Mouse (Mus musculus): ENCODE data around the gene Aadacl3.

Aadacl3 gene

GRCm38 (mm10) chr4:144463656-144464055, at the start of gene Aadacl3:
Gene Aadacl3 (minus strand): TSS chr4:144463756.
- DNase-seq (ENCODE audit: low spot score in 2 of 2) = no peak

DNA sequence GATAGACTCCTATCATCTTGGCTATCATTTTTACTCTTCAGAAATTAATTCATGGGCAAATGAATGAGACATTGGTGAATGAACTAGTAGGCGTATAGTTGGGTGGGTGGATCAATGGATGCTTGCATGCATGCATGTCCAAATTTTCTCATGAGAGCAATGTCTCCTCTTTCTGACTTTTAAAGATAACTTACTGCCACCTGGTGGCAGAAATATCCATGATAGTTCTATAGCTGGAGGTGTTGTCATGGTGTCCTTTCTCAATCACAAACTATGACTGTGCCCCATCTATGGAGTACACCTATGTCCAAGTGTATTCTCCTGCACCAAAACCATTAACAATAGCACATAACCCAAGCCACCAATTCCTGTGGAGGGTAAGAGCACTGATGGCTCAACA, 43.0 kb upstream of the Aadacl3 start:
- no peak for DNase-seq (ENCODE audit: low spot score in 2 of 2)

- no peak for DNase-seq (ENCODE audit: low spot score in 2 of 2)
Observed at GRCm38 (mm10) chr4:144493331-144493730, 29.8 kb upstream of the Aadacl3 start.

DNA sequence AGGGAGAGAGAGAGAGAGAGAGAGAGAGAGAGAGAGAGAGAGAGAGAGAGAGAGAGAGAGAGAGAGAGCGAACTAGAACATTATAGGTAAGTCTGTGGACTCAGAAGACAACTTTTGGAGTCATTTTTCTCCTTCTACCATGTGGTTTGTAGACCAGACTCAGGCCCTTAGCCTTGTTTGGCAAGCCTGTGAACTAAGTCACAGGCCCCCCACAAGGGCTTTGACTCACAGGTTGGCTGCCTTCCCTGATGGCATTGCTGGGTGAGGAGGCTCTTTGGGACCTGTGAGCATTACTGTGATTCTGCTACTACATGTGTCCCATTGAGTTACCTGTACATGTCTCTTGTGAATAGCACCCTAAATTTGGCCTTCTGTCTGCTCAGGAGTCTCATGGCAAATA, 4.5 kb upstream of the Aadacl3 start:
- no peak for DNase-seq (ENCODE audit: low spot score in 2 of 2)

- DNase-seq (ENCODE audit: low spot score in 2 of 2) = no peak
Observed at GRCm38 (mm10) chr4:144465206-144465605, 1.6 kb upstream of the Aadacl3 start.

- DNase-seq (ENCODE audit: low spot score in 2 of 2) = no peak
Observed at GRCm38 (mm10) chr4:144453217-144453616, 10.3 kb downstream of the Aadacl3 start, which contains the start of gene Gm9944. Gene Gm9944 (minus strand): TSS chr4:144453317.

- DNase-seq (ENCODE audit: low spot score in 2 of 2) = no peak
Observed at GRCm38 (mm10) chr4:144448546-144448945, 15.0 kb downstream of the Aadacl3 start.

DNA sequence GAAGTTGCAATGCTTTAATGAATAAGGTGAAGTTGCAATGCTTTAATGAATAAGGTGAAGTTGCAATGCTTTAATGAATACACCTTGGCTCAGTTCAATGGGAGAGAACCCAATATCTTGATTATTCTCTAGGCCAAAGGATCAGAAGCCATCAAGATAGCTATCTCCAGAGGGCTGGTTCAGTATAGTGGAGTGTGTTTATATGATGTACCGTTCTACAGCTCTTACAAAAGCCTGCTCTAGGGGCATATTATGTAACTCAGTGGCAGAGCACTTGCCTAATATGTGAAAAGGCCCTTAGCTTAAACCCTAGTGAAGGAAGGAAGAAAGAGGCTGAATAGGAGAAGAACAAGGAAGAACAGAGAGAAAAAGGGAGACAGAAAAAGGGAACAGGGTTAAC, 22.0 kb downstream of the Aadacl3 start:
- DNase-seq (ENCODE audit: low spot score in 2 of 2) = no peak

DNA sequence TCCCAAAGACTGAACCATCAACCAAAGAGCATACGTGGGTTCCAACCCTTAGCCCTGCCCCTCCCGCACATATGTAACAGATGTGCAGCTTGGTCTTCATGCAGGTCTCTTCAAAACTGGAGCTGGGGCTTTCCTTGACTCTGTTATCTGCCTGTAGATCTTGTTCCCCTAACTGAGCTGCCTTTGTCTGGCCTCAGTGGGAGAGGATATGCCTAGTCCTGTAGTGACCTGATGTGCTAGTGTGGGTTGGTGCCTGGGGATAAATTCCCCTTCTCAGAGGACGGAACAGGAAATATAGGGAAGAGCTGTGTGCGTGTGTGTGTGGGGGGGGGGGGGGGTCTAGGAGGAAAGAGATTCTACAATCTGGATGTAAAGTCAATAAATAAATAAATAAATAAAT, 22.5 kb downstream of the Aadacl3 start:
- DNase-seq (ENCODE audit: low spot score in 2 of 2) = no peak

DNA sequence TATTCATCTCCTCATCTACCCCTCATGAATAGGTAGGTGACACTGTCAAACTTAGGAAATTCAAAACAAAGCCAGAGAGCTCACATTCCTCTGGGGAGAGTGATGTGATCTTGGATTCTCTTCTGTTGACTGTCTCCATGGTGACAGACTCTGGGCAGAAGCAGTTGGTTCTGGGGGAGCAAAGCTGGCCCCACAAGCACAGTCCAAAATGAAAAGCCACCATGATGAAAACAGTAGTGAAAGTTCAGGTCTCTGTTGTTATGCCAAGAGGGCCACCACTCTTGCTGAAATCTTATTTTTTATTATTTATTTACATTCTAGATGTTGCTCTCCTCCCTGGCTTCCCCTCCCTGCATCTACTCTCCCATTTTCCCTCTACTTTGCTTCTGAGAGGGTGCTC, 24.9 kb downstream of the Aadacl3 start, which contains the start of gene 1700012P22Rik:
Gene 1700012P22Rik, minus strand, starts transcription at position 101 of the 400 bp plus-strand sequence.
- DNase-seq (ENCODE audit: low spot score in 2 of 2) = no peak

DNA sequence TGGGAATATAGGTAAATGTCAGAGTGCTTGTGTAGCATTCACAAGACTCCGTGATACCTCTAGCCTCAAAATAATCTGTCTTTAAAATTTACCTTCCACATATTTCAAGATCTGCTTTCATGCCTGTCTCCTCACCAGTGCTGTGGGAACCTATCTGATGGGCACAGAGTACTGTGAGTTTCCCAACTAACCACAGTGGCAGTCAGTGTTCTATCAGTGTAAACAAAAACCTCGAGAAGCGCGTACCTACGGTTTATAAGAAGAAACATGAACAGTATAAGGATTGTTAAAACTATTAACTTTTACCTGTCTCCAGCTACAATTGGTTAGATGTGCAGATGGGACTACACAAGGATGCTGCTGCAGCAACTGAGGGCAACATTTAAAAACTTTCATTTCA, 30.3 kb downstream of the Aadacl3 start:
- DNase-seq (ENCODE audit: low spot score in 2 of 2) = no peak

DNA sequence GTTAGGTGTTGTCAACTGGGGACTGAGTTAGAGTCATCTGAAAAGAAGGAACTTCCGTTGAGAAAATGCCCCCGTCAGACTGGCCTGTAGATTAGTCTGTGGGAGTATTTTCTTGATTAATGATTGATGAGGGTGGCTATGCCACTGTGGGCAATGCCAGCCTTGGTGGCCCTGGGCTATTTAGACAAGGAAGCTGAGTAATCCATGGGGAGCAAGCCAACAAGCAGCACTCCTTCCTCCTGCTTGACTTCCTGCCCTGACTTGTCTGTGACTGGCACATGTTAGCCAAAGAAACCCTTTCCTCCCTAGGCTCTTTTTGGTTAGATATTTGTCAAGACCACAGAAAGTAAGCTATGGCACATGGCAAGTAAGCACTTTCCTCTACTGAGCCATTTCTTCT, 32.8 kb downstream of the Aadacl3 start:
- DNase-seq (ENCODE audit: low spot score in 2 of 2) = no peak

GRCm38 (mm10) chr4:144428868-144429267, 34.7 kb downstream of the Aadacl3 start:
- peak in 1 of 2 experiments; percentile 1 for DNase-seq (ENCODE audit: low spot score in 2 of 2)

DNA sequence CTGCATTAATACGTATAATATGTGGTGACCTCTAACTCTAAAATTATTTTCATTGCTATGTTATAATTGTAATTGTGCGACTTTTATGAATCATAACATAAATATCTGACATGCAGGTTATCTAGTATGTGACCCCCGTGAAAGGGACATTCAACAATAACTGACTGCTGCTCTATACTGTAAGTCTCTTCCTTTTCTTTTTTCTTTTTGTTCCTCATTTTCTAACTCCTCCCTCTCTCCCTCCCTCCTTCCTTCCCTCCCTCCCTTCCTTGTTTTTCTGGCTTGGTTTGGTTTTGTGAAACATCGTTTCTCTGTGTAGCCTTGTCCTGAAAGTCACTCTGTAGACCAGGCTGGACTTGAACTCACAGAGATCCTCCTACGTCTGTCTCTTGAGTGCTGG, 39.0 kb downstream of the Aadacl3 start:
- DNase-seq (ENCODE audit: low spot score in 2 of 2) = no peak

DNA sequence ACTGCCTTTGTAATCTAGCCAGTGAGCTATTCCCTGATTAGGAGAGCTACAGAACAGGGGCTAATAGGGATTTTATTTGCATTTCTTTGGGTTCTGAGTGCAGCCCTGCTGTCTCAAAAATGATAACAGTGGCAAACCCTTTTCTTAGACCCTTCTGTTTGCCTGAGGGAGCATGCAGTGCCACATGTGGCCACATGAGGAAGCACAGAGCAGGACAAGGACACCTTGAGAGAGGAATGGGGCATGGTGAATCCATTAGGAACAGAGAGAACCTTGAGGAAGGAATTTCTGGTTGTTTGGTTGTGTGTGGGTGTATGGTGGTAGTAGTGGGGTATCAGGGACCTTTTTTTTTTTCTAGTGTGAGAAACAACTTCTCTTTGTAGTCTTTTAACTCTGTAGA, 42.9 kb downstream of the Aadacl3 start:
- no peak for DNase-seq (ENCODE audit: low spot score in 2 of 2)

GRCm38 (mm10) chr4:144408290-144408689, 55.3 kb downstream of the Aadacl3 start, which contains the start of gene Pramef12:
Gene Pramef12 (minus strand): TSS chr4:144408464.
- no peak for DNase-seq (ENCODE audit: low spot score in 2 of 2)

DNA sequence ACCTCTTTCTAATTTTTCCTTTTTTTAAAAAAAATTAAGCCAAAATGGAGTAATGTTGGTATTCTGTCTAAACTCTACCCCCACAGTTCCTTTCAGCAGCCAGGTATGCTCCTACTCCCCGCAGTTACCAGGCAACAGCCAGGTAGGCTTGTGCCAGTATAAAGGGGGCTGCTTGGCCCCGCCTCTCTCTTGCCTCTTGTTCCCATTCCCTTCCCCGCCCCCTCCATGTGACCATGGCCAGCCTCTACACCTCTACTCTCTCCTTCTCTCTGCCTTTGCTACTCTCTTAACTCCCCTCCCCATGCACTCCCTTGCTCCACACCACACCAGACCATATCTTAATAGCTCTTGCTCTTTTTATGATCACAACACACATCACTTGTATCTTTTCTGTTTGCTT, 57.3 kb downstream of the Aadacl3 start:
- DNase-seq (ENCODE audit: low spot score in 2 of 2) = no peak

- DNase-seq (ENCODE audit: low spot score in 2 of 2) = no peak
Observed at GRCm38 (mm10) chr4:144404456-144405086, 59.0 kb downstream of the Aadacl3 start.

Measured in left cerebral cortex, adult 9 months (tissue).